26 mouse cellular contexts compared by ENCODE assay signal in the genomic region with DNA sequence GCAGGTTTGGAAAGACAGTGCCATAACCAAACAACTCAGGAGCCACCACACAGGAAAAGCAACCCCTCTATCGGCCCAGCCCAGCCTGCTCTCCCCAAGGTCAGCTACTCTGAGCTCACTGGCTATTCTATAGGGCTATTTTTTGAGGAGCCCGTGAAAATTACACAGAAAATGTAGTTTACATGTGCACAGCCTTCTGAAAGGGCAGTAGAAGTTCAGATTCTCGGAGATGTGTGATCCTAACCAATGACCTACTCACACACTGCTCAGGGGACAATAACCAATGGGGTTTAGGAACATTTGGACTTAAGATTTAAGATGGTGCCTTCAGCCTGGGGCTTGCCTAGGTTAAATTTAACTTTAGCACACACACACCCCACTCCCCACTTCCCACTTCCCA. TPM values are rescaled to one million over a fixed set of nuclear protein-coding genes. Genes with fewer than 3 reads are reported as not detected.
DNase-seq lines count a peak whose midpoint lies in the region; ATAC-seq and TF ChIP-seq lines count a peak whose summit lies in the region.
"Had no signal": no experiment of that assay in that cellular context is flagged by ENCODE, and none has a peak within 500 bp of the region (broad histone marks: within the 10 kb centered on the region; RNA-seq: fewer than 3 reads in every experiment).

No protein-coding gene starts in this region.

- H3K27me3 ChIP-seq in kidney, embryonic 16.5 days (ENCODE audit: insufficient read depth, low read length): peaks cover 79% of the 10 kb centered on the region
- peaks cover 1% of the 10 kb centered on the region for H3K27me3 ChIP-seq in kidney, adult 2 months (replicated peaks; ENCODE audit: control insufficient read depth, insufficient read depth, low read length)
- H3K27me3 ChIP-seq in embryonic facial prominence, embryonic 12.5 days: peaks cover 53% of the 10 kb centered on the region
- H3K27me3 ChIP-seq: CH12.LX had no signal

- H3K27ac ChIP-seq in kidney, embryonic 16.5 days (ENCODE audit: low read length): no peak overlapping the region
- H3K27ac ChIP-seq in kidney, adult 2 months (ENCODE audit: insufficient read depth, low read depth, low read length): no peak overlapping the region
- 0 out of 2 replicates have a peak overlapping the region, but pooled peaks have one; percentile 7 for H3K27ac ChIP-seq in embryonic facial prominence, embryonic 12.5 days
- H3K27ac ChIP-seq: embryonic facial prominence, embryonic 15.5 days; gastrocnemius, adult 2 months; hindbrain, embryonic 14.5 days; hindbrain, postnatal 0 days had no signal

- no peak for ATAC-seq in kidney, embryonic 16.5 days (ENCODE audit: low FRiP score, low TSS enrichment)
- ATAC-seq in embryonic facial prominence, embryonic 12.5 days (ENCODE audit: insufficient number of reproducible peaks, insufficient read depth, low FRiP score, low TSS enrichment): no peak
- ATAC-seq: forebrain, embryonic 14.5 days; forebrain, postnatal 0 days; hindbrain, postnatal 0 days; intestine, postnatal 0 days; Patski had no signal

- H3K9ac ChIP-seq in kidney, embryonic 16.5 days (replicated peaks; ENCODE audit: low read length): no peak overlapping the region
- H3K9ac ChIP-seq in embryonic facial prominence, embryonic 12.5 days: no peak overlapping the region
- H3K9ac ChIP-seq: embryonic facial prominence, embryonic 15.5 days; forebrain, postnatal 0 days; hindbrain, embryonic 14.5 days had no signal

- no peaks in the 10 kb centered on the region for H3K9me3 ChIP-seq in kidney, embryonic 16.5 days (ENCODE audit: low read length)
- no peaks in the 10 kb centered on the region for H3K9me3 ChIP-seq in embryonic facial prominence, embryonic 12.5 days
- H3K9me3 ChIP-seq: embryonic facial prominence, embryonic 15.5 days had no signal

- no peak for TF ChIP-seq POLR2A in kidney, adult 2 months (IDR thresholded peaks at IDR 0.05; ENCODE audit: low read depth, low read length)

- TF ChIP-seq CTCF in kidney, adult 2 months (conservative IDR thresholded peaks at IDR 0.05; ENCODE audit: insufficient read depth, insufficient read length, low read depth, low read length): no peak

- H3K36me3 ChIP-seq in kidney, embryonic 16.5 days (ENCODE audit: insufficient read depth, low read length): no peaks in the 10 kb centered on the region
- no peaks in the 10 kb centered on the region for H3K36me3 ChIP-seq in kidney, adult 2 months (ENCODE audit: control insufficient read depth, insufficient read depth, low read length)
- H3K36me3 ChIP-seq in embryonic facial prominence, embryonic 12.5 days: no peaks in the 10 kb centered on the region
- H3K36me3 ChIP-seq: embryonic facial prominence, embryonic 15.5 days; G1E had no signal

- H3K4me1 ChIP-seq in kidney, embryonic 16.5 days (ENCODE audit: insufficient read depth, low read length): peaks cover 25% of the 10 kb centered on the region
- no peaks in the 10 kb centered on the region for H3K4me1 ChIP-seq in kidney, adult 2 months (ENCODE audit: control insufficient read depth, insufficient read depth, low read length)
- H3K4me1 ChIP-seq in embryonic facial prominence, embryonic 12.5 days: peaks cover 42% of the 10 kb centered on the region

- WGBS in kidney, embryonic 16.5 days: 38% methylated on average over 3 of the region's 3 CpGs
- 53% methylated on average over 3 of the region's 3 CpGs for WGBS in kidney, adult 2 months
- whole genome bisulfite sequencing in embryonic facial prominence, embryonic 12.5 days: 23% methylated on average over 3 of the region's 3 CpGs

- peak; percentile 19 for DNase-seq in adrenal gland, adult 2 months
- no peak for DNase-seq in adrenal gland, adult 8-10 months
- DNase-seq in kidney, adult 2 months: no peak
- DNase-seq in embryo, embryonic 10.5 days (ENCODE audit: low spot score): no peak
- DNase-seq: B cell, adult 2 months; cerebellum, adult 11 months; cerebellum, adult 2 months; cerebellum, adult 9-11 months; cerebellum, postnatal 25 days; forebrain, postnatal 0 days; gastrocnemius, adult 2 months; gastrocnemius, postnatal 14 days; heart, adult 11 months had no signal

- no peak overlapping the region for H3K4me3 ChIP-seq in kidney, embryonic 16.5 days (ENCODE audit: low read length)
- no peak overlapping the region for H3K4me3 ChIP-seq in kidney, adult 2 months (ENCODE audit: insufficient read depth, low read depth, low read length)
- no peak overlapping the region for H3K4me3 ChIP-seq in embryonic facial prominence, embryonic 12.5 days
- H3K4me3 ChIP-seq: embryonic facial prominence, embryonic 15.5 days; gastrocnemius, adult 2 months had no signal

- H3K4me2 ChIP-seq in kidney, embryonic 16.5 days (replicated peaks; ENCODE audit: low read depth, low read length): 0 out of 2 replicates have a peak overlapping the region, but pooled peaks have one; percentile 0
- H3K4me2 ChIP-seq in embryonic facial prominence, embryonic 12.5 days (replicated peaks): no peak overlapping the region
- H3K4me2 ChIP-seq: embryonic facial prominence, embryonic 15.5 days; heart, embryonic 11.5 days; hindbrain, embryonic 14.5 days had no signal

RNA-seq across cellular contexts. Expression of gene Tbx3, which starts 19.0 kb away (rescaled TPM):
- 100 to 1,000 TPM; 285 to 315 TPM for total RNA-seq in adrenal gland, adult 2 months (2021)
- polyA plus RNA-seq in adrenal gland, adult 2 months (2012; rRNA removed): 854 and 965 TPM in 2 replicates
- 100 to 1,000 TPM; 299 to 549 (median 400) TPM for total RNA-seq in adrenal gland, adult 8-10 months (2022)
- polyA plus RNA-seq in kidney, embryonic 16.5 days (2015; fragmentation: Nextera tagmentation; extraction: Ambion mirVana): 52.6 and 60.5 TPM in 2 replicates
- polyA plus RNA-seq in kidney, adult 2 months (2012; rRNA removed): 6.9 and 12.2 TPM in 2 replicates
- polyA plus RNA-seq in embryonic facial prominence, embryonic 12.5 days (2016; fragmentation: Nextera tagmentation; extraction: Ambion mirVana): 59.5 and 65.3 TPM in 2 replicates
- total RNA-seq: CH12.LX; common myeloid progenitor, adult 5-6 weeks; hematopoietic stem cell, adult 5-6 weeks had no signal
- polyA plus RNA-seq: G1E, Patski had no signal

Comparison
In these comparisons a context has a peak if more than half of its experiments do, and no peak if none do; other contexts are left out.
1. RNA of gene Tbx3, which starts 19.0 kb away (polyA plus RNA-seq): 854 to 965 TPM in adrenal gland, adult 2 months; 59.5 to 65.3 TPM in embryonic facial prominence, embryonic 12.5 days, 52.6 to 60.5 TPM in kidney, embryonic 16.5 days and 6.9 to 12.2 TPM in kidney, adult 2 months; every median in the first group is over 10 times any median in the second.